Comparison of ENCODE assay signal across 11 mouse cellular contexts in the genomic region with DNA sequence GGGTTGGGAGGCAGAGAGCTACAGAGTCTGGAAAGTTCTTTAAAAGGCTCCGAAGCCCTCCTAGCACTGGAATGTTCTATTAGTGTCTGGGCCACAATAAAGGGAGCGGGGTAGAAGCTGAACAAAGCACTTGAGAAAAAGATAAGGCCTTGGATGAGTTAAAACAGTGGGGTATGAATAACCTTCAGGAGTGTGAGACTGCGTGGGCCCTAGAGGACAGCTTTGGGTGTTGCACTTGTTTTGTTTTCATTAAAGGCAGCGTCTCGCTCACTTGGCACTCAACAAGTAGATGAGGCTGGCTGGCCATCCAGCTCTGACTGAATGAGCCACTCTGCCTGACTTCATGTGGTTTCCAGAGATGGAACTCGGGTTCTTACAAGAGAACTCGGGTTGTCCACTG.
DNase-seq lines count a peak whose midpoint lies in the region; ATAC-seq lines count a peak whose summit lies in the region.
"Had no signal": no experiment of that assay in that cellular context is flagged by ENCODE, and none has a peak within 500 bp of the region (broad histone marks: within the 10 kb centered on the region; RNA-seq: fewer than 3 reads in every experiment).

No protein-coding gene starts in this region.

- no peaks in the 10 kb centered on the region for H3K27me3 ChIP-seq in forebrain, embryonic 10.5 days (ENCODE audit: poor library complexity, severe bottlenecking)
- H3K27me3 ChIP-seq in forebrain, embryonic 11.5 days (ENCODE audit: control insufficient read depth, insufficient read depth, low read length) = no peaks in the 10 kb centered on the region
- no peaks in the 10 kb centered on the region for H3K27me3 ChIP-seq in midbrain, embryonic 16.5 days (ENCODE audit: control insufficient read depth, insufficient read depth, low read depth, low read length)

- H3K27ac ChIP-seq in forebrain, embryonic 10.5 days = peak overlapping the region; percentile 76
- no peak overlapping the region for H3K27ac ChIP-seq in forebrain, embryonic 11.5 days (ENCODE audit: low read depth, low read length)
- H3K27ac ChIP-seq in midbrain, embryonic 16.5 days (ENCODE audit: low read length) = peak overlapping the region; percentile 77; the same call in 1 of the 2 replicates

- H3K4me3 ChIP-seq in forebrain, embryonic 10.5 days = no peak overlapping the region
- H3K4me3 ChIP-seq in forebrain, embryonic 11.5 days (ENCODE audit: low read depth, low read length) = no peak overlapping the region
- no peak overlapping the region for H3K4me3 ChIP-seq in midbrain, embryonic 16.5 days (ENCODE audit: low read depth, low read length)

- peaks cover 36% of the 10 kb centered on the region for H3K4me1 ChIP-seq in forebrain, embryonic 10.5 days
- no peaks in the 10 kb centered on the region; the same call in 1 of the 2 replicates for H3K4me1 ChIP-seq in forebrain, embryonic 11.5 days (replicated peaks; ENCODE audit: control insufficient read depth, insufficient read depth, low read length)
- H3K4me1 ChIP-seq in midbrain, embryonic 16.5 days (ENCODE audit: control insufficient read depth, insufficient read depth, low read length) = peaks cover 22% of the 10 kb centered on the region

- no peaks in the 10 kb centered on the region for H3K9me3 ChIP-seq in forebrain, embryonic 10.5 days
- H3K9me3 ChIP-seq in forebrain, embryonic 11.5 days (ENCODE audit: control insufficient read depth, low read length) = no peaks in the 10 kb centered on the region
- H3K9me3 ChIP-seq in midbrain, embryonic 16.5 days (replicated peaks; ENCODE audit: control insufficient read depth, low read length, poor library complexity, severe bottlenecking) = no peaks in the 10 kb centered on the region; the same call in 1 of the 2 replicates

- no peak overlapping the region for H3K9ac ChIP-seq in forebrain, embryonic 11.5 days (ENCODE audit: low read length)
- no peak overlapping the region for H3K9ac ChIP-seq in midbrain, embryonic 16.5 days (ENCODE audit: low read depth, low read length)

- ATAC-seq in forebrain, embryonic 11.5 days (replicated peaks; ENCODE audit: low FRiP score) = no peak
- ATAC-seq in midbrain, embryonic 16.5 days = no peak
- ATAC-seq: intestine, embryonic 16.5 days had no signal

- intact Hi-C loops in heart, postnatal 25 days (cut with DNase I) = loop anchor here (2.0 to 5.0 kb wide), 2 partner anchors 62 to 78 kb away; partner anchors contain the start of gene Sorbs1

- H3K36me3 ChIP-seq in forebrain, embryonic 10.5 days (replicated peaks) = no peaks in the 10 kb centered on the region
- no peaks in the 10 kb centered on the region for H3K36me3 ChIP-seq in forebrain, embryonic 11.5 days (ENCODE audit: control insufficient read depth, insufficient read depth, low read length)
- no peaks in the 10 kb centered on the region for H3K36me3 ChIP-seq in midbrain, embryonic 16.5 days (ENCODE audit: control insufficient read depth, insufficient read depth, low read length)

- no peak for DNase-seq in forebrain, embryonic 10.5 days (ENCODE audit: extremely low spot score, low spot score)
- no peak for DNase-seq in forebrain, embryonic 11.5 days (ENCODE audit: low spot score)
- DNase-seq in heart, adult 18-20 months = peak; percentile 69 to 83
- DNase-seq in heart, postnatal 25 days (ENCODE audit: low spot score) = peak; percentile 46
- no peak for DNase-seq in left cerebral cortex, adult 8-10 months (ENCODE audit: low spot score in 2 of 2)
- DNase-seq in thymus, postnatal 36 days = no peak
- DNase-seq in urinary bladder, postnatal 25 days (ENCODE audit: low spot score) = no peak
- DNase-seq: adrenal gland, adult 2 months; thymus, adult 18-20 months had no signal

- WGBS in forebrain, embryonic 10.5 days = 87% methylated on average over 7 of the region's 7 CpGs
- WGBS in forebrain, embryonic 11.5 days = 89% methylated on average over 7 of the region's 7 CpGs
- WGBS in midbrain, embryonic 16.5 days = 90% methylated on average over 7 of the region's 7 CpGs

- H3K4me2 ChIP-seq in forebrain, embryonic 11.5 days (ENCODE audit: low read depth, low read length, severe bottlenecking) = no peak overlapping the region
- no peak overlapping the region for H3K4me2 ChIP-seq in midbrain, embryonic 16.5 days (ENCODE audit: low read length)

Comparison
In these comparisons a context has a peak if more than half of its experiments do, and no peak if none do; other contexts are left out.
1. DNase-seq: peak in heart, adult 18-20 months (2 of 2) and heart, postnatal 25 days (single experiment); none in forebrain, embryonic 10.5 days (single experiment), forebrain, embryonic 11.5 days (single experiment), left cerebral cortex, adult 8-10 months (0 of 2), thymus, postnatal 36 days (0 of 2) and urinary bladder, postnatal 25 days (single experiment).